Mouse (Mus musculus) heart, adult 8-10 months (tissue): Measurements from ENCODE around the gene Mars2. TPM values are rescaled to one million over a fixed set of nuclear protein-coding genes. Genes with fewer than 3 reads are reported as not detected.

Experiments used
- DNase-seq: peaks from one replicate; pipeline ENCODE4 v3.0.0; 2022; ENCODE audit warnings: low spot score
- total RNA-seq, 4 experiments: library from RNA; stranded (reverse); gene quantifications; 2 replicates each; pipeline ENCODE4 v1.2.4; 2022

Mars2 gene
- total RNA-seq = 1 to 10 TPM; 4.5 to 5.3 (median 4.7) TPM

GRCm38 (mm10) chr1:55236890-55237642 lies at the start of gene Mars2:
Gene Mars2 (plus strand): TSS chr1:55237177.
- peak; percentile 93 for DNase-seq

DNA sequence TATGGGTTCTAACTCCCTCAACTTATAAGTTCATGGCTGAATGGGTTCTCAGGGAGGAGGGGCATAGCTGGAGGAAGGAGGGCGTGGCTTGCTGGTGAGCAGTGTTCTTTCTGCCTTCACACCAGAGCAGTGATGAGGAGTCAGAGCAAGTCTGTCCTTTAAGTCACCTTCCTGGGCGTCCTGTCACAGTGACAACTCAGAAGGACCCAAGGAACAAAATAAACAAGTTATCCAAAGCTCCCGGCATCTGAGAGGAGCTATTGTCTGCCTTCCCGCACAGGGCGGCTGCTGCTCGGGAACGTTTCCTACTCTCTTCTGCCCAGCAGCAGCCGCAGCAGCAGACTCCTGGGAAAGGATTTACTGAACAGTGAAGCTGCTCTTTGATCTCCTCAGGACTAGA lies 45.0 kb upstream of the Mars2 start:
- DNase-seq = no peak

DNA sequence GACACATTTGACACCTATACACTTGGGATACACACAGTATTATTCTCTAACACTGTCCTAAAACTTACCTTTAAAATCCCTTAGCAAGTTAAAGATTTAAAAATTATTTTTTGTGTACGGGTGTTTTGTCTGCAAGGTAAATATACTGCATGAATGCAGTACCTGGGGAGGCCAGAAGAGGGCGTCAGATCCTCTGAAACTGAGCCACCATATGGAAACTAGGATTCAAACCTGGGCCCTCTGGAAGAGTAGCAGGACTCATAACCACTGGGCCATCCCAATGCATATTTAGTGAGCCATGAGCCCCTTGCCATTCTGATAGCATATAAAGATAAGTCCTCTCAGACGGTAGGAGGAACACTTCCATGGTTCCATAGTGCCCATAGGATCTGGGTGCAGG lies 44.2 kb upstream of the Mars2 start:
- DNase-seq = no peak

DNA sequence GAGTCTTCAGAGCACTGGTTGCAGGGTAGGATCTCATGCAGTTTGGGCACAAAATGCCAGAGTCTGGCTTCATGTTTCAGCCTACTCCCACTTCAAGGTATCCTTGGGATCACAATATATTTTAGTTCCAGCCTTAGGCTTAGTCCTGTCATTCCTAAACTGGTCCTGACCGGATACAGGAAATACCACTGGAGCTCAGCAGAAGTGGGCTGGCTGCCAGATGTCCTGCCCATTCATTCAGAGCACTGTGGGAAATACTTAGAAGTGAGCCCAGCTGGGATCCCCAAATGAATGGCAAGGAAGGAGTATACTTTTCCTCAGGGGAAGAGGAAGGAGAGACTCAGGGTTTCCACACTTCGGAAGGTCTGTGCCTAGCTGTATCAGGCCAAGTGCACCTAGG lies 43.7 kb upstream of the Mars2 start:
- DNase-seq = peak; percentile 41

- no peak for DNase-seq
Measured at GRCm38 (mm10) chr1:55194064-55194915, 42.7 kb upstream of the Mars2 start.

DNA sequence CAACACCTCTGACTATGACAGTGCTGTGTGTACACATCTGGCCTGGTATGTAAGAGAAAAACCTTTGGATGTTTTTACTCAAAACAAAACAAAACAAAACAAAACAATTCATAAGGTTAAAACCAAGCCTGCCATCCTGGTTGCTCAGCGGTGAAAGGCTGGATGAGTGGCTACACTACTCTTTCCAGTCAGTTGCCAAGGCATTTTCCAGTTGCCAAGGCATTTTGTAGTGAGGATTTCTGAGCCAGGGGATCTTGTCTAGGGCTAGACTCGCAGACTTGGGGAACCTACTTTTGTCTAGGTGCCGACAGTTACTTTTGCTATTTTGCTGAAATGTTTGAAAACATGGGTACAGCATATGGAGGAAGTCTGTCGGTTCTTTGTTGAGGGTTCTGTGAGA lies 42.0 kb upstream of the Mars2 start:
- DNase-seq = no peak

DNA sequence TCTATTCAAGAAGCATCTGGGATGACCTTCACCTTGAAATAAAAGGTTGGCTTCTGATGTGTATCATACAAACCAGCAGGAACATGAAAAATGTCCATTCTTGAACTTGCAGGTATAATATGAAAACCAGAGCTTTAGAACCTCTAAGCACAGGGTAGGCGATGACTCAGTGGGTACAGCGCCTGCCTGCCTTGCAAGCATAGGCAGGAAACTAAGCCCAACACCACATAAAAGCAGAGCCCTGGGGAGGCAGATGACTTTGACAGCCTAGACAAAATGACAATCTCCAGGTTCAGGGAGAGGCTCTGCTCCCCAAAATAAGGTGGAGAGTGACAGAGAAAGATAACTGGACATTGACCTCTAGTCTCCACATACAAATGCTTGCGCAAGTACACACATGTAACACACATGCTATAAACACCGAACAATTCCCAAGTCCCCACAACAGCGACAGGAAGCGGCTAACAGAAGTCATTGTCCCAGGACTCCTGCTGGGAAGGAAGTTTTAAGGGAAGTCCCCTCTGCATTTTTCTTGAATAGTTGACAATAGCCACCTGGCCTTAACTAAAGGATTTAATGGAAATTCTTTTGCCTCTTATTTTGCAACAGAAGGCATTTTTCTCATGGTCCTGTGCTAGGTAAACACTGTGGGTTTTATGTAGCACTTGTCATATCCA lies 40.5 kb upstream of the Mars2 start:
- DNase-seq = no peak

DNA sequence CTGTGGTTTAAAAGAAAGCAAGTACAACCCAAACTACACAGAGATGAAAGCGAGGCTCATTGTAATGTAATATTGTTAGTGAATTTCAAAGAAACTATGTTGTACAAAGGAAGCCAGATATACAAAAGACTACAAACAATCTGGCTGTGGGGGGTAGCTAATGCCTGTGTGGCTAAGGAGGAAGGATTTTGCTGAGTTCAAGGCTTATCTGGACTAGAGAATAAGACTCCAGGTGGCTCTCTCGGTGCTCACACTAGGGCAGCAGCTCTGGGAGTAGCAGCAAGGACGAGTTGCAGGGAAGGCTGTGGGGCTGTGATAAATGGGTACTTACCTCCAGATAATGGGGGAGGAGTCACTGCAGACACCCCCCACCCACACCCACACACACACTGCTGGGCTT lies 38.3 kb upstream of the Mars2 start:
- no peak for DNase-seq

DNA sequence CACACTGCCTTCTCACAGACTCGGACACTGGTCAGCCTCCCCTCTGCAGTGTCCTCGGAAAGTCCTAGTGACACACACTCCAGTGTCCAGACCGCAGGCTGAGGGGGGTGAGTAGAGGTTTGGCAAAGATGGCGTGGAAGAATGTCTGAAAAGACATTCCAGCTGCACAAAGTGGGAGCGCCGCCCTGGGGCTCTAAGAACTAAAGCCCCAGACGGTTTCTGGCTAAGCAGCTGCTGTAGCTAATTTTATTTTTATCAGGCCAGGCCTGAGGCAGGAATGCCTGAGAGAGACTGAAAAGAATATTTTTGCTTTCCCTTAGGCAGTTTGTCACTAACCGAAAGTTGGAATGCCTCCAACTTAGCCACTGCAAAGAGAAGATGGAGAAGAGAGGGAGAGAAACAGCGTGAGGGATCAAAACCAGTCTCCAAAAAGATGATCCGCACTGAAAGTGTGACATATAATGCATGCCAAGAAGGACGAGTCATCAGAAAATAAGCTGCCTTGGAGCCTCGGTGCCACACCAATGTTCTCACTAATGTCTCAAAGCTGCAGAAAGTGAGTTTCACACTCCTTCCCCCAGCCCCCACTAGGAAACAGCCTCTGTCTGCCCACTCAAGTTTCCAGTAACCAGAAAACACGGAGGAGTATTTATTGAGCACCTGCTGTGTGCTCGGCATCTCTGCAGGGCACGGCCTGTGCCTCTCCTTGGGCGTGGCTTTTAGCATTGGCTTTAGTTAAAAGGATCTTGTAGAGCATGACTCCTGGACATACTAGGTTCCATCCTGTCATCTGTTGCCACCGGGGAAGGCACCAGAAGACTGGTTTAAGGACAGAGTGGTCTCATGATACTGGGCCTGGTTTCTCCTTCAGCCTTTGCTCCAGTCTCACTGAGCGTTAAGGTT lies 34.9 kb upstream of the Mars2 start:
- peak; percentile 60 for DNase-seq

- no peak for DNase-seq
Measured at GRCm38 (mm10) chr1:55205808-55206327, 31.1 kb upstream of the Mars2 start.

DNA sequence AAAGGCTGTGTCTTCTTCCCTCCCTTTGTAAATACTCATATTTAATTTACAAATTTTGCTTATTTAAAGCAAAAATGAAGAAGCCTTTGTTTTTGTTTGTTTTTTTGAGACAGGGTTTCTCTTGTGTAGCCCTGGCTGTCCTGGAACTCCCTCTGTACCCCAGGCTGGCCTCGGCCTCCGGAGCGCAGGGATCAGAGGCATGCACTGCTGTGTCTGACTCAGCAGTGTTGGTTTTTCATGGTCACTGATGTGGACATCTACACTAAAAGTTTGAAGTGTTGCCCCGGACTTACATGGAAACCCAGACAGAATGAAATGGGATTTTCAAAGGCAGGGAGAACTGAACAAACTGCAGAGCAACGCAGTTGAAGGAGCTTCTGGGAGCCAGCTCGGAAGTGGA lies 29.4 kb upstream of the Mars2 start:
- no peak for DNase-seq

GRCm38 (mm10) chr1:55208500-55209140 lies 28.4 kb upstream of the Mars2 start:
- no peak for DNase-seq

DNA sequence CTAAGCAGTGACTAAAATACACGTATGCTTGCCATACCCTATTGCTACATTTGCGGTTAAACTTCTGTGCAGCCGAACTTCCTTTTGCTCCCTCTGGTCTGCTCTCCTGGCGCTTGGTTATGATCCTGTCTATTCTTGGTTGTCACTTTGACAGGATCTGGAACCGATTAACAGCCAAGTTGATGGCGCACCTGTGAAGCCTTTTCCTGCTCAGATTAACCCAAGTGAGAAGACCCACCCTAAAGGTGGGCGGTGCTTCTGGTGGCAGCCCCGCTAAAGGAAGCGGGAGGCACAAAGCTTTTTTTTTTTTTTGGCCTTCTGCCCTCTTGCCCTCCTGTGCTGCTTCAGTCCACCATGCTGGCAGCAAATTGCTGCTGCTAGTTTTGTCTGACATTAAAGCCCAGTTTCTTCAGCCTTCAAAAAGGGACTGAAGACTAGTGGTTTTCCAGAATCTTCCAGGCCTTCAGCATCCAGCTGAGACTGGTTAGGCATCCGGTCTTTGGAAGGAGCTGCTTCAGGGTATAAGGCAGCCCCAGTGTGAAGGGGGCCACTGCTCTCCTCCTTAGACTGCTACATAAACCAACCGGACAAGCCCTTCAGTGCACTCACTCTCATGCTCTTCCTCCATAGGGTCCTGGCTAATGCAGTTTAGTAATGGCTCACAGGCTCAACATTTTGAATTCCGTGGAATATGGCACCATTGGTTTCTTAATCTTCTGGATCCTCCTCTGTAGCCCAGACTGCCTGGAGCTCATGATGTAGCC lies 26.6 kb upstream of the Mars2 start:
- DNase-seq = no peak

DNA sequence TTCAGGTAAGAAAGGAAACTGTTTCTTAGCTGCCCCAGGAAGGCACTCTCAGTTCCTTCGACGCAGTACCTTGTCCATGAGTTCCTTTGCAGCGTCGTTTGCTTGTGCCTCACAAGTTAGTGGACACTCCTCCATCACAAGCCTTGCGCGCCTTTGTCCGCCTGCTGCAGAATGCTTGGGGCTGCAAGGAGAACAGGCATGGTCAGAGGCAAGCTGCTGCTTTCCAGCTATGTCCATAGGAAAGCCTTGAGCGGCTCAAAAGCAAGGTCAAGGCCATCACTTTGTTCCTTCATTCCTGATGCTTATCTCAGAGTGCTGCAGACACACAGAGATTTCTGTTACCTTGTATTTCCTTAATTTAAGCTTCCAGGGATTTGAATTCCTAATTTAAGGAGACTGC lies 25.9 kb upstream of the Mars2 start:
- DNase-seq = no peak

DNA sequence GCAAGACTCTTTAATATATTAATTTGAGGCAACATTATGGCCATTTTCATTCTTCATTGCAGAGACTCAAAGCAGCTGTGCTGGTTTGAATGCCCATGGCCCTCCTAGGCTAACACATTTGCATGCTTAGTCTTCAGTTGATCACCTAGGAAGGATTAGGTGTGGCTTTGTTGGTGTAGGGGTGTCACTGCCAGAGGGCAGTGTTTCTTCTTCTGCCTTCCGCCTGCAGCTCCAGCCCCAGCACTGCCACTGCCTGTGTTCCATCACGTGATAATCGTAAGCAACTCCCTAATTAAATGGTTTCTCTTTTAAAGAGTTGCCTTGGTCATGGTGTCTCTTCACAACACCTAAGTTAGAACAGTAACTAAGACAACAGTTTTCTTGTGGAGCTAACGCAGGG lies 24.2 kb upstream of the Mars2 start:
- no peak for DNase-seq

- no peak for DNase-seq
Measured at GRCm38 (mm10) chr1:55213475-55213874, 23.5 kb upstream of the Mars2 start.

- DNase-seq = no peak
Measured at GRCm38 (mm10) chr1:55213936-55214335, 23.0 kb upstream of the Mars2 start.

DNA sequence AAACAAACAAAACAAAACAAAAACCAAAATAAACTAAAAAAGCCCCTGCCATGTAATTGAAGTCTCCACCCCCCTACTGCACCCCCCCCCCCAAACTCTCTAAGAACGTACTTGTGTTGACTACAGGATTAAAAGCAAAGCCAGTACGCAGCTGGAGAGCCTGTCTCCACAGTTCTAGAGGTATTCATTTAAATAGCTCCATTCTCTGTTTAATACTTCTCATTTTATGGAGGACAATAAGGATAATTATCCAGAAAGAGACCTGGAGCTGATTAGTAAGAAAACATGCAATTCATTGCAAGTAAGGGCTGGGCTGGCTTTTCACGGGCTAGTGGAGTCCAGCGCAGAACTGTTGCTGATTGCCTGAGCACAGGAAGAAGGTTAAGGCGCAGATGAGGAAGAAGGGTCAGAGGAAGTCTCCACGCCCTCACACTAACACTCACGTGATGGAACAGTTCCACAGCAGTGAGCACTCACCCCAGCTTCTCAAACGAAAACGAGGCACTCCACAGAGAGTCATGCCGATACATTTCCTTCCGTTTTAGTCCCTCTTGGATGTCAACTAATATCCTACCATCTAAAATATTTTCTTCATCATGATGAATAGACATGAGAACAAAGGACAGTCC lies 21.7 kb upstream of the Mars2 start:
- peak; percentile 57 for DNase-seq

GRCm38 (mm10) chr1:55217191-55217590 lies 19.8 kb upstream of the Mars2 start:
- no peak for DNase-seq
